Mouse (Mus musculus): ENCODE measurements around the gene Inpp5d.

Inpp5d gene

DNA sequence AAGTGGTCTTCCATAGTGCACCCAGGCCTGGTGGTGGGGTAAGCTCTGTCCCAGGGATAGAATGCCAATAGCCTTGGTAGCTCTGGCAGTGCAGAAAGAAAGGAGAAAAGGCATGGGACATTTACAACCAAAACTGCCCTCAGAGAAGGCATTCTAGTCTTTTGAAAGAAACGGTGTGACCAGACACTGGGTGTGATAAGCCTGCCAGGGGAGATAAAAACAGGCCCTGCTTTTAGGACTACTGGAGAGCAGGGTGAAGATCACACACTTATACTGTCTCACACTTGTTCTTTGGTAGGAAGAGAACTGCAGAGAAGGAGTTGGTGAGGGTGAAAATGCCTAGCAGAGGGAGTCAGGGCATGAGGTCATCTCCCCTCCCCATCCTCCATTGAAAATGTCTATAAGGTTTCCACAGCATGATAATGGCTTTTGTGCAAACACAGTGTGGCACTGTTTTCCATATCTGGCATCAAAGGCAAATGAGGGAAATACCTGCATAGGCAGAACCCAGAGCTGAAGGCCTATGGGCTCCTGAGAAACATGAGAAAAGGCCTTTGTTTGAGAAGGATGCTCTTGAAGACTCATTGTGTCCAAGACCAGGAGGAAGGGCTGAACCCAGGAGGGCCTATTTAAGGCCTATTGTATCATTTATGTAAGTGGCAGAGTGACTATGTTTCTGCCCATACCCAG is 4.0 kb downstream of the Inpp5d start:
- no peak for DNase-seq (ENCODE audit: low spot score in 2 of 2)

DNA sequence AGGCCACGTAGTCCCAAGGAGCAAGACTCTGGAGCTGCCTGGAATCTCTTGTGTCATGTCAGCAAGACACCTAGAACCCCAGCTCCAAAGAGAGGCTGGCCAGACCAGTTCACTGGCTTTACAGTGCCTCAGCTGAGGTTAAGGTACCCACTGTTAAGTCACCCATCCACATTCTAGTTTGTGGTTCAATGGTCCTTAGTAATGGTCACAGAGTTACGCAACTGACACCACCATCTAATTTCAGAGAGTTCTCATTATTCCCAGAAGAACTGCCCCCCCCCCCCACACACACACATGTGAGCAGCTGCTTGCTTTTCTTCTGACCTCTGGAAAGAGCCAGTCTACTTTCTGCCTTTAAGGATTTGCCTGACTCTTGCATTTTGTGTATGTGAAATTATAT is 4.7 kb downstream of the Inpp5d start:
- DNase-seq (ENCODE audit: low spot score in 2 of 2), result no peak

DNA sequence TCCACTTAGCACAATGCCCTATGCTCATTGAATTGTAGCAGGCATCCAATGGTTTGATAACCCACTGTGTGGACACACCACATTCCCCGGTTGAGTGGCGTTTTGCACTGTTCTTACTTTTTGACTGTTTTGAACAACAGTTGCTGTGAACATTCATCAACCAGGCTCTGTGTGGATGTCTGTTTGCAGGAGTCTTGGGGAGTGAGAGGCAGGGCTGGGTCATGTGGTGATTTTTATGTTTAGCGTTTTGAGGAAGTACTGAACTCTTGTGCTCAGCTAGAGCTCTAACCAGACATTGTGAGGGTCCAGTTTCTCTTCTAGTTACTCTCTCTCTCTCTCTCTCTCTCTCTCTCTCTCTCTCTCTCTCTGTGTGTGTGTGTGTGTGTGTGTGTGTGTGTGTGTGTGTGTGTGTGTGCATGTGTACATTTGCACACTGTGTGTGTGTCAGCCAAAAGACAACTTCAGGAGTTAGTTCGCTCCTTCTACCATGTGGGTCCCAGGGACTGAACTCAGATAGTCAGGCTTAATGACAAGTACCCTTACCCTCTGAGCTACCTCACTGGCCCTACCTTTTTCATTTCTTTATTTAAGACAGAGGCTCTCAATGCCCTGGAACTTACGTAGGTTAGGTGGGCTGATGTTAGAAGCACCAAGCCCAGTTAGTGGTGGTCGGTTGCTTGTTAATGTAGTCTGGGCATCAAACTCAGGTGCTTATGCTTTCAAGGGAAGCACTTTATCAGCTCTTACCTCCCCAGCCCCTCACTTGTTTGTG is 5.3 kb downstream of the Inpp5d start:
- DNase-seq (ENCODE audit: low spot score in 2 of 2), result no peak

DNA sequence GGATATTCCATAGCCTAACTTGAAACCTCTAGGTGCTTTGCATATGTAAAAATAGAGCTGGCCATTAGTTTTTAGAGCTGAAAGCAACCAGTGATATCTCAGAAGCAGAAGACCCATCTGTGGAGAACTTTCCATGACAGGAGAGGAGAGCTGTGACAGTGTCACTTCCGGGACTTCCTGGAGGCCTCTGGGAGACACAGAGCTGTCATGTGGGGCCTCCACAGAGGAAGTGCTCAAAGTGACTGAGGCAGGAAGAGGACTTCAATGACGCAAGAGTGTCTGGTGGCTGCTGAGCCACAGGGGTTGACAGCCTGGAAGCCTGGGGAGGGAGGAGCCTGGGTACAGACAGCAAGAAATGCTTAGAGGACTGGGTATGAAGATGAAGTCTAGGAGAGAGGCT is 6.2 kb downstream of the Inpp5d start:
- peak in 1 of 2 experiments; percentile 58 for DNase-seq (ENCODE audit: low spot score in 2 of 2)

DNA sequence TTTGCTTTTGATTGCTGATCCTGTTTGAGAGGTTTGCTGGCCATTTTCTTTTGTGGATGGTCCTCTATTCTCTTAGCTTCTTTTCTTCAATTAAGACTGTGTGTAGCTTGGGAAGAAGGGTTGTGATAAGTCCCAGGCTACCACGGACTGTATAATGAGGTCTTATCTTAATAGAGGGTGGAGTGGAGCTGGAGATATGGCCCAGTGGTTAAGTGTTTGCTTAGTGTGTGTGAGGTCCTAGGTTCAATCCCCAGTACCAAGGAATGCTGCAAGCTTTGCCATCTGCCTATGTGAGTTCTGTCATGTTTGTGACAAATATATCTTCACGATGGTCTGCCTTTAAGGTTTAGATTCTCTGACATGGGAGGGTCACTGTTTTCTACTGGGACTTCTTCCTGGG is 8.0 kb downstream of the Inpp5d start:
- DNase-seq (ENCODE audit: low spot score in 2 of 2), result no peak

DNA sequence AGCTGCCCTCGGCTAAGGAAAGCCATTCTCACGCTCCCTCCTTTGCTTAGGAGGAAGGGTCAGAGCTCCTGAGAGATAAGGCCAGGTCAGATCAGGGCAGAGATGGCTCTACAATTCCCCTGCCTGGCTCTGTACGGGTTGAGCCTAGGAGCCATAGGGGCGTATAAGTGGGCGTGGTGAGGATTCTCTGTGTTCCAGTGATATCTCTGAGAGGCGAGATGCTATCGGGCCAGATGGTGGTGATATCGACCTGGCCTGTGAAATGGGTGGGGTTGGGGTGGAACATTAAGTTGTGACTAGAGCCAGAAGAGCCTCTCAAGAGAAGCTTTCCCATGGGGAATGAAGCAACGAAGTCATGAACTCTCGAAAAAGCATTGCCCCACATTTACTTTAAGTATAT is 11.5 kb downstream of the Inpp5d start:
- no peak for DNase-seq (ENCODE audit: low spot score in 2 of 2)

DNA sequence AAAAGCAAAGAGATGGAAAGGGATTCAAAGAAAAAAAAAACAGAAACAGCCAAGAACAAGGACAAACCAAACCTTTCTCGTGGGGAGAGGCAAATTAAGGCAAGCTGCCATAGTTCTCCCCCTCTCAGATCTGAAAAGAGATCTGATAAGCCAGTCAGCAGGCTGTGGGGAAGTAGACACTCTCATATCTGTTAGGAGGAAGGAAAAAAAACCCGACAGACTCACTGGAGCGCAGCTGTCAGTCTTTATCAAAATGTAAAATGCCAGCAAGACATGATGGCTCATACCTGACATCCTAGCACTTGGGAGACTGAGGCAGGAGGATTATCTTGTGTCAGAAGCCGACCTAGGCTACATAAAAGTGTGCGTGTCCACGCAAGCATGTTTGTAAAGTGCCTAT is 12.1 kb downstream of the Inpp5d start:
- no peak for DNase-seq (ENCODE audit: low spot score in 2 of 2)

DNA sequence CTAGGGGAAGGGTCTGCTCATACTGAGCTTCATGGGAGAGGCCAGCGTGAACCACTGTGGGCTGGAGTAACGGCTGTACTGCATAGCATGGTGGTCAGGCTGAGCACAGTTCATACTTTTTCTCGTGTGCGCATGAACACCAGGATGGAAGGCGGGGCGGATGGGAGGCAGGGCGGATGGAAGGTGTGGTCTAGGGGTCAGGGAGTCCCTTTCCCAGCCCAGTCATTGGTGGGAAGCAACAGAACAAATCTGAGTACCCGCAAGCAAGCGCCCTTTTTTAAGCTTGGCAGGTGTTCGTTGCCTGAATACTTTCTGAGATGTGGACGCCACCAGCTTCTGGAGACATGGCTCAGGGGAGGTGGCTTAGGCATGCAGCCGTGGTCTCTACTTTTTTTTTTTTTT is 16.6 kb downstream of the Inpp5d start:
- peak in 1 of 2 experiments; percentile 44 for DNase-seq (ENCODE audit: low spot score in 2 of 2)

DNA sequence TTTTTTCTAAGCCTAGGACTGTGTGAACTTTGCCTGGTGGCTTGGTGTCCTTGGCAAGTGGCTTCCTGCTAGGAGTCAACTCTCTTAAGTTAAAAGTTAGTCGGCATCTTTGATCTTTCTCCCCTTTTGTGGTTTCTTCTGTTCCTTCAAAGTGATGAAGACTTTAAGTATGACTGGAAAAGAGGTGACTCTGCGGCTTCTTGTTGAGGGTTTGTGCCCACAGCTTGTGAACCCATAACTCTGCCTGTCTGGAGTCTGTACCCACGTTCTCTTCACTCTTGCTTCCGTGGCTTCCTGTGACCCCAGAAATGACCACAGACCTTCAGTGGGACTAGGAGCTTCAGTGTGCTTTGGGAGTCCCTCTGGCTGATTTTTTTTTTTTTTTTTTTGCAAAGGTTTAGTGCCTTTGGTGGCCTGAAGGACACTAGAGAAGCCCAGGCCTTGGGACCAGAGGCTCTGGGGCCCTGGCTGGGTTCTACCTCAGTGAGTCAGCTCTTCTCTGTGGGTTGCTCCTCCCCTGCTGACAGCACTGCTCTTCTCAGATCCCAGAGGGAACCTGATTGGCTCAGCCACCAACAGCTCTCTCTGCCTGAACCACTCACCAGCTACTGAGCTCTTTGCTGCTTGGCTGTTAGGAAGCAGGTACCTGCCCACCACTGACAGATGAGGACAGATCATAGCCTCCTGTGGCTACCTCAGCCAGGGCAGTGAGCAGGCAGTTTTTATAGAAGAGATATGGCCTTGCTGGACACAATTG is 17.2 kb downstream of the Inpp5d start:
- peak; percentile 60 to 83 for DNase-seq (ENCODE audit: low spot score in 2 of 2)

DNA sequence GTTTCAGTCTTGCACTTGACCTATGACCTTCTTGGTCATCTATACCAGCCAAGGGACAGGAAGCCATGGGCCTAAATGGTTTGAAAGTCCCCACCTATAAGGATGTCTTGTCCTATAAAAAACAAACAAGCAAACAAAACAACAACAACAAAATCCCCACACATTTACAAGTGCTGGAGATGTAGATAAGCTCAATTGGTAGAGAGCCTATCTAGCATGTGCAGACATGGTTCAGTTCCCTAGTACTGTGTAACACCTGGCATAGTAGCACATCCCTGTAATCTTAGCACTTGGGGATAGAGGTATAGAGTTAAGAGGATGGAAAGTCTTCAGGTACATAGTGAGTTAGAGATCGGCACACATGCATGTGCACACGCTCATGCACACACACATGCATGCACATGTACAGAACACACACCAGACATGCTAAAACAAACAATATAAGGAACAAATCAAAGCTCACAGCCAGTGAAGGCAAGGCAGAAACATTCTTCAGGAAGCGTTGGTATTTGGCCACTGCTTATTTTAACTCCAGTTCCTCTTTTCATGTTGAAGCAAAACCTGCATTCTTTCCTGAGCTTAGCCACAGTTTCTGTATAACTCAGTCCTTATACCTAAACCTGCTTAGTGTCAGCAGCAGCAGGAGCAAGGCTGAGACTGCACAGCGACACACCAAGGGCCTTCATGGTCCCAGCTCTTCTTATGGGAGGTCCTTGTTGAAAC is 17.9 kb downstream of the Inpp5d start:
- no peak for DNase-seq (ENCODE audit: low spot score in 2 of 2)

DNA sequence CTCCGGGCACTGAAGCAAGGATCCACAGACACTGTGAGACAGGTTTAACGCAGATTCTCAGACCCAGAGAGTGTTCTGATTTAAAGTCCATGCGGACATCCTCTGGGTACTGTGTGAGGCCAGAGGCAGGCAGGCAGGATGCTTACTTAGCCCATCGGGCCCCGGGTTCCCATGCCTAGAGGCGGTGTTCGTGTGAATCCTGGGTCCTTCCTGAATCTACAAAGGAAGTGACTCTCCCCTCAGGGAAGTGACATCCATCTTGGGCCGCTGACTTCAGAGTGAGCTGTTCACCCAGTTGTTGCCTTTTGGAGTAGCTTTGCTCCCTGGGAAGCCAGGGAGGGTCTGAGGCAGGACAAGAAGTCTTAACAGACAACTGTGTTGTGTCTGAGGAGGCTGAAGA is 19.6 kb downstream of the Inpp5d start:
- no peak for DNase-seq (ENCODE audit: low spot score in 2 of 2)

DNA sequence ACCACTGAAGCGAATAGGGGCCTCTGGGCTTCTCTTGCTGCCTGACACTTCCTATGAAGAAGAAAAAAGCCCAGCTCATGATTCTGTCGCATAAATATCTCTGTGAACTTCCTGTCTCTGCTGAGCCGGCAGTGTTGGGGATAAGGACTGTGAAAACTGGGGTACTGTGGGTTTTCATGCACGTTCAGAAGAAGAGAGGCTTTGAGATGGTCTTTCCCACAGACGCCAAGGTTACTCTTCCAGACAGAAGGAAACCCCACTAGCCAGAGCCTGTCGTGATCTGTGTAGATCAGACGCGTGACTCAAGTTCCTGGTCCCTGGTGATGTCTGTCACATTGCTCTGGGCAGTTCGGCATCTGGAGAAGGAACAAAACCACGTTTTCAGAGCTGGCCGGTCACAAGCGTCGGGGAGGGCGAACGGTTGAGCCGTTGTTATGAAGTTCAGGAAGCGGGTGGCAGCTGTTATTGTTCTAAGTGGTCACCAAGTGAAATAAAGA is 20.1 kb downstream of the Inpp5d start:
- peak in 1 of 2 experiments; percentile 49 for DNase-seq (ENCODE audit: low spot score in 2 of 2)

DNA sequence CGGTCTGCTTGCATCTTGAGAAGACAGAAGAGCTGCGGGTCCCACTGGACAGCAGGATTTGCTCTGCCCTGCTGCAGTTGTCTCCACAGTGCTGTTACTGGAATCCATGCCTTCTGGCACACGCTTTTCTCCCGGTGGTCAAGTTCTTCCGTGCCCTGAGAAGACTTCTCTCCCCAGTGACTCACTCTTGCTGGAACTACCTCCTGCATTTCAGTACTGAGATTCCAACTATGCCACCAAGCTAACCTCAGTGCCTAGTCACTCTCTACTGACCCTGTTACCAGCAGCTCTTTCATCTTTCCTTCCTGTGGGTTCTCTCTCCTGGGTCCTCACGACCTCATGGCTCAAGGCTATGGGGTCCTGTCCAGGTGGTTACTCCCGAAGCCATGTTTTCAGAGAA is 22.9 kb downstream of the Inpp5d start:
- DNase-seq (ENCODE audit: low spot score in 2 of 2), result no peak

DNA sequence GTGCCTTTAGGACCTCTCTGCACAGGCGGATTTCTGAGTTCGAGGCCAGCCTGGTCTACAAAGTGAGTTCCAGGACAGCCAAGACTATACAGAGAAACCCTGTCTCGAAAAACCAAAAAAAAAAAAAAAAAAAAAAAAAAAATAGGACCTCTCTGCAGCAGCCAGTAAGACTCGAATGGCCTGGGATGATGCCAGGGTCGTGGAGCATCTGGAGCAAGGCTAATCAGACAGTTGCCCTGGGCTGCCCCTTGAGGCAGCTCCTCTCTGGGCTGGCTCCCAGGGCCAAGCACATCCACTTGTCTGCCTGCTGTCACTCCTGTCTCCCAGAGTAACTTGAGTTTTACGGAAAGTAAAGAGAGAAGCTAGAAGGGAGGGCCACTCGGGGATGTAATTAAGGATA is 24.9 kb downstream of the Inpp5d start:
- no peak for DNase-seq (ENCODE audit: low spot score in 2 of 2)

DNA sequence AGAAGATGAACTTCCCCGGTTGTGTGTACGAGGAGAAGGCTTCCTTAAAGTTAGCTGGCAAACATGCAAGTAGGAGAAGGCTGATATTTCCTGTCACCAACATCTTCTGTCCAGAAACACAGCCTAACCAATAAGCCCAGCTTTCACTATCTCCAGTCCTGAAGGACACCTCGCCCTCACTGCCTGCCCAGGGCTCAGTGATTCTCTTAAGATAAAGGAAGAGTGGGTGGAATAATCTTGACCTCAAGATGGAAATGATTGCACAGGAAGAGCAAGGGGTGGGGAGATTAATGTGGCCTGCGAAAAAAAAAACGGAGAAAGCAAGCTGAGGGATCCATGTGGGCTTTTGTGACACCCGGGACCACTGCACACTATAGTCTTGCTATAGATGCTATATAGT is 25.6 kb downstream of the Inpp5d start:
- no peak for DNase-seq (ENCODE audit: low spot score in 2 of 2)

DNA sequence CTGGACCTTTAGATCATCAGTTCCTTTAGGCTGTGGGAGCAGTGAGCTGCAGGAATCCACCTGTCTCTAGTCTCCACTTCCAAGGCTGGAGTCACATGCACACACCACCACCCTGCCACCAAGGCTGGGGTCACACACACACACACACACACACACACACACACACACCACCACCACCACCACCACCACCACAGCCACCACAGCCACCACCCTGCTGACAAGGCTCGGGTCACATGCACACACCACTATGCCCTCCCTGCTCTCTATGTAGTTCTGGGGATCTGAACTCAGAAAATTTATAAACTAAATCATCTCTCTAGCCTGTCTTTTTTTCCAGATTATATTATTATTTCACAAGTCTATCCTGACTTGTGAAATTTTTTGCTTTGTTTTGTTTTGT is 27.7 kb downstream of the Inpp5d start:
- DNase-seq (ENCODE audit: low spot score in 2 of 2), result no peak

DNA sequence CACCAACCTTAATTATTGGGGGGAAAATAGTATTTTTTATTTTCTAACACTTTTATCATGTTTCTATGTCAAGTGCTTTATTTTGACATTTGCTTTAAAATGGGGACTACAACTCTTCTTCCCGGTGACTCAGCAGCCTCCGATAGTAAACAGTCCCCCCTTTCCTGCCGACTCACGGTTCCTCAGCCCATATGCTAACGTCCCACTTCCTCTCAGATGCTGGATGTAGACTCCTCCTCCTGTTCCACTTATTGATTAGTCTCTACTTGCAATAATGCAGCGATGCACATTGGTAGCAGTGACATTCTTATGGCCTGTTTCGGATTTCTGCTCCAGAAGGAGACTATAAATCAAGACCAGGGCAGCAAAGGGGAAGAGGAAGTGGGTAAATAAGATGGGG is 28.5 kb downstream of the Inpp5d start:
- peak in 1 of 2 experiments; percentile 42 for DNase-seq (ENCODE audit: low spot score in 2 of 2)

DNA sequence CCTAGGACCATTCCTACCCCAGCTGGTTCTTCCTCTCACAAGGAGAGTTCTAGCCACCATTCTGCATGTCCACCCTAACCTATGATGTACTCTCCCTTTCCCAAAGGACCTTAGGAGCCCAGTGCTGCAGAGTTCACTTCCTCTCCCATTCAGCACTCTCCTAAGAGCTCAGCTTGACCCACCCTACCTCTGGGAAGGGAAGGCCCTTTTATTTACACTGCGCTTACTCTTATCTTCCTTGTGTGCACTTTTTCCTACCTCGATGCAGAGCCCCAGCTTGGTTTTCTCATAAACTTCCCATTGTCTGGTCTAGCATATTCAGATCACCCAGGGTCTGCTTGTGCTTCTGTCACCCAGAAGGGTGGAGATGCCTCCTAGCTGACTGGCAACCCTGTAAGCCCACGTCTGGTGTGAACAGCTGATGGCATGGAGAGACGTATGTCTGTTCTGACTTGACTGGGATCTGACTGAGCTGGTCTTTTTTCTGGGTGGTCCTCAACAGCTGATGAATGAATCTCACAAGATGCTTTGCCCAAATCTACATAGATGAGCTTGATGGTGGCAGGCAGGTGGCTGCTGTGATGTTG is 29.2 kb downstream of the Inpp5d start:
- no peak for DNase-seq (ENCODE audit: low spot score in 2 of 2)

DNA sequence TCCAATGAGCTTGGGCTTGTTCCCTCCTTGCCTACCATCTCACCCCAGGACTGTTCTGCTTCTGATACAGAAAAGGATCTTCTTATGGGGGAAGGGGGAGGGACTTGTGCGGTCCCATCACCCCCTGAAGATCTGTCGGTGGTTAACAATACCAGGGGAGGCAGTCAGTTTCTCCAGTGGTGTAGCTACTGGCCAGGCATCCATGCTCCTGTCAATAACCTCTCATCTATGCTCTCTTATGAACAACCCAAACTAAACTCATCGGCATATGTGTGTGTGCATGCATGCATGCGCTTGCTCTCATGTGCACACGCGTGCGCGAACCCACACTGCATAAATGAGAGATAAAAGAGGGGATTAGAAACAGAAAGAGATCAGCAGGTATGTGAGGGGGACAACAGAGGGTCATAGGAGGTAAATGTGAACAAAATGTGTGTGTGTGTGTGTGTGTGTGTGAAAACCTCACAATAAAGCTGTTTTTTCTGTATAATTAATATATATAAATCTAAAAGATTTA is 29.9 kb downstream of the Inpp5d start:
- DNase-seq (ENCODE audit: low spot score in 2 of 2), result no peak

DNA sequence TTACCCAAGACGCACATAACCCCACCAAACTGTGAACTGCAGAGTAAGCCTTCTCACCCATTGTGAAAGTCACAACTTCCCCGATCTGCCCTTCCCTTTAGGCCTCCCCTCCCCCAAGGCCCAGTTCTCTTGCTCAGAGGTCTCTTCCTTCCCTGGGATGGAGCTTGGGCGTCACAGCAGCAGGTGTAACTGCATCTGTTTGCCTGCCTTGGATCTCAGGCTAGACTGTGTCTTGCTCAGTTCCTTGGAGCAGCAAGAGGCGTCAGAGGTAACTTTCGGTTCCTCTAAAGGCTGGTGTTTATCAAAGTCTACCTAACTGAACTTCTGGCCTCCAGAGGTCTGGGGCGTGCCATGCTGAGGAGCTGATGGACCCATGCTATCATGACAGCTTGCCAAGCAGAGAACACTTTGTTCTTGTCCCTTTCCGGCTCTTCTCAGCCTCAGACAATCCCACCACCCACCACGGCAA is 30.5 kb downstream of the Inpp5d start:
- peak; percentile 61 to 79 for DNase-seq (ENCODE audit: low spot score in 2 of 2)

DNA sequence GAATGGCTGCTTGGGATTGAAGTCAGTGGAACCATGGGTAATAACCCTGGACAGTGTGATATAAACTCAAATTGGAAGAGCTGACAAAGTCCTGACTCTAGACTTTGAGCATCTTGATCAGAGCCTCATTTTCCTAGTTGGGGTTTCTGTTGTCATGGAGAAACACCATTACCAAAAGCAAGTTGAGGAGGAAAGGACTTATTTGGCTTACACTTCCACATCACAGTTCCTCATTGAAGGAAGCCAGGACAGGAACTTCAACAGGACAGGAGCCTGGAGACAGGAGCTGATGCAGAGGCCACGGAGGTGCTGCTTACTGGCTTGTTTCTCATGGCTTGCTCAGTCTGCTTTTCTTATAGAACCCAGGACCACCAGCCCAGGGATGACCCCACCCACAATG is 31.3 kb downstream of the Inpp5d start:
- no peak for DNase-seq (ENCODE audit: low spot score in 2 of 2)

All from spleen, postnatal 10 days (tissue).